Mouse (Mus musculus): Measurements from ENCODE around the gene Lhx1. TPM values are rescaled to one million over a fixed set of nuclear protein-coding genes. Genes with fewer than 3 reads are reported as not detected.

The Lhx1 gene
- total RNA-seq, 2 experiments from 2014 or later, result not detected

GRCm38 (mm10) chr11:84504296-84504695, 21.0 kb downstream of the Lhx1 start:
- DNase-seq, result no peak
- intact Hi-C loops (cut with DNase I), result no loop called here

DNA sequence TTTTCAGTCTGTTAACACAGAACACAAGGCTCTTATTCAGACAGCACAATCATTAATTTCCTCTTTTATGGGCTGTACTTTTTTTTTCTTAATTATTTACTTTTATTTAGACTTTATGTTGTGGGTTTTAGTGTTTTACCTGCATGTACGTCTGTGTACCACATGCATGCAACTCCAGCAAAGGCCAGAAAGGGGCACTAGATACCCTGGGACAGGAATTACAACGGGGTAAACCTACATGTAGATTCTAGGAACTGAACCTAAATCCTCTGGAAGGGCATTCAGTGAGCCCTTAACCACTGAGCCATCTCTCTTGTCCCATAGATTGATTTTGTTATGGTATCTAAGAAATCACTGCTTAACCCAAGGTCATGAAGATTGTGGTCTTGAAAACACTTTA, 27.4 kb downstream of the Lhx1 start:
- DNase-seq, result no peak
- intact Hi-C loops (cut with DNase I), result no loop called here

DNA sequence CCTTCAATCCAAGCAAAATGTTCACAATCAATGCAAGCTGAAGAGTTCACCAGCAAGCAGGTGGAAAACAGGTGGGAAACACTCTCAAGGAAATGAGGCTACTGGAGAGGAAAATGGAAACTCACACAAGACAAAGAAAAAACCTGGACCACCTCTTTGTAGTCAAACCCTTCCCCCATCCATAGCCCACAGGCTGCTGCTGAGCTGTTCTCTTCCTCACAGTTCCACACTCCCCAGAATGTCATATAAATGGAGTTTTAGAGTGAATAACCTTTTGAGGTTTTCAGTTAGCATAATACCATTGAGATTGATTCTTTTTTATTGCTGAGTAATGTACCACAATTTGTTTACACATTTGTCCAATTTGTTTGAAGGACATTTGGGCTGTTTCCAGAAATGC, 28.4 kb downstream of the Lhx1 start:
- intact Hi-C loops (cut with DNase I), result no loop called here
- no peak for DNase-seq

- no peak for DNase-seq
- intact Hi-C loops (cut with DNase I), result no loop called here
These were observed 29.6 kb downstream of the Lhx1 start for GRCm38 (mm10) chr11:84495774-84496173.

GRCm38 (mm10) chr11:84481661-84482060, 43.7 kb downstream of the Lhx1 start:
- intact Hi-C loops (cut with DNase I), result no loop called here
- DNase-seq, result no peak

GRCm38 (mm10) chr11:84480451-84480850, 44.9 kb downstream of the Lhx1 start:
- intact Hi-C loops (cut with DNase I), result no loop called here
- DNase-seq, result no peak

GRCm38 (mm10) chr11:84476641-84477040, 48.7 kb downstream of the Lhx1 start:
- intact Hi-C loops (cut with DNase I), result no loop called here
- no peak for DNase-seq

DNA sequence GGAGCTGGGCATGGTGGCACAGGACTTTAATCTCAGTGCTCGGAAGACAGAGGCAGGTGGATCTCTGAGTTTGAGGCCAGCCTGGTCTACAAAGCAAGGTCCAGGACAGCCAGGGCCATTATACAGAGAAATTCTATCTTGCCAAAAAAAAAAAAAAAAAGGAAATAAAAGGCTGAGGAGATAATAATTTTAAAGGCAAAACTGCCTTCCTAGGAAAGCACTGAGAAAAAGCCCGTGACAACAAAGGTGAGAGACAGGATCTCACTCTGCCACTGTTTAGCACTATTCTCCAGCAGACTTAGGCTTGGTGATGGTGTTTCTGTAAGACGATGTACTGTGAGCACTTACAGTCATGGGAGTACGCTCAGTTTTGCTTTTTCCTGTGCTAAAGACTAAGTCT, 49.3 kb downstream of the Lhx1 start:
- DNase-seq, result no peak
- intact Hi-C loops (cut with DNase I), result no loop called here

GRCm38 (mm10) chr11:84473093-84473667, 52.2 kb downstream of the Lhx1 start:
- no peak for DNase-seq
- intact Hi-C loops (cut with DNase I), result no loop called here

Other genes with a start within 250 kb of the Lhx1 start
- gene Aatf, start 12.0 kb downstream of the Lhx1 start, total RNA-seq (2021), result 10 to 100 TPM; 10.8 to 14.9 TPM